Mouse (Mus musculus) embryonic facial prominence, embryonic 10.5 days (tissue): ENCODE data around the gene Olfr1480. TPM values are rescaled to one million over a fixed set of nuclear protein-coding genes. Genes with fewer than 3 reads are reported as not detected.

Experiments used
- DNase-seq: peaks from one replicate; pipeline ENCODE4 v3.0.0-alpha.2; 2017; ENCODE audit warnings: low spot score
- H3K27ac ChIP-seq: fragments of 300-500 bp; sonication (generic); replicated peaks from 2 replicates; pipeline ENCODE4 v1.5.1; 2016; ENCODE audit warnings: mild to moderate bottlenecking
- H3K27me3 ChIP-seq: fragments of 300-500 bp; sonication (generic); replicated peaks from 2 replicates; pipeline ENCODE4 v1.6.1; 2016; ENCODE audit warnings: low read depth, mild to moderate bottlenecking; ENCODE audit not compliant: poor library complexity, severe bottlenecking
- H3K36me3 ChIP-seq: fragments of 300-500 bp; sonication (generic); replicated peaks from 2 replicates; pipeline ENCODE4 v1.6.1; 2016; ENCODE audit warnings: mild to moderate bottlenecking, moderate library complexity
- H3K4me1 ChIP-seq: fragments of 300-500 bp; sonication (generic); 2 replicates; pipeline ENCODE4 v1.6.1; 2016
- H3K4me3 ChIP-seq: fragments of 300-500 bp; sonication (generic); 2 replicates; pipeline ENCODE4 v1.5.1; 2016; ENCODE audit warnings: mild to moderate bottlenecking, moderate library complexity
- H3K9me3 ChIP-seq: fragments of 300-500 bp; sonication (generic); 2 replicates; pipeline ENCODE4 v1.6.1; 2016; ENCODE audit warnings: mild to moderate bottlenecking
- WGBS: fragments of 180-500 bp; shearing (Covaris S2); methylation state at CpG from one replicate; pipeline ENCODE4 v1.1.7; 2016; 5-methylcytosine and 5-hydroxymethylcytosine counted together
- polyA plus RNA-seq: library from polyadenylated mRNA; unstranded; fragments of >200 nt; fragmentation: Nextera tagmentation; extraction: Ambion mirVana; gene quantifications from 2 replicates; pipeline ENCODE4 v1.2.1, GENCODE M21; 2016

Olfr1480 gene
- not detected in 2 replicates for polyA plus RNA-seq

DNA sequence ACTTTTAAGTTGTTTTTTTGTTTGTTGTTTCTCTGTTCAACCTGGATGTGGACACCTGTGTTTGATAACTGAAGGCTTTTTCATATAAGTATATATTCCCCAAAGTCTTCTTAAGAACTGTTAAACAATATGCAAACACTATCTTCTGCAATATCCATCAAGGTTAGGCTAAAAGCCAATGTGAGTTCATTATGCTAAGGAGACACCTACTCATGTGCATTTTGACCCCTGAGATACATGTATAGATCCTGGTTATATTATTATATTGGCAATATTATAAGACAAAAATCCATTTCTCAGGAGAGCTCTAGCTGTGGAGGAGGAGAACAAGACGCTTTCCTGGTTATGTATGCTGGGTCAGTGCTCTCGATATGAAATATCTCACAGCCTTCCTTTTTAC, at the start of gene Olfr1480:
Olfr1480 (plus strand) TSS at position 301 of the 400 bp plus-strand sequence.
- no peak within 1 kb of the TSS for H3K27ac ChIP-seq
- H3K4me3 ChIP-seq = no peak within 1 kb of the TSS
- H3K4me1 ChIP-seq = no peaks in the 10 kb centered on the region
- H3K36me3 ChIP-seq = no peaks in the 10 kb centered on the region
- 83% methylated on average over 2 of the region's 2 CpGs for WGBS
- no peaks in the 10 kb centered on the region for H3K27me3 ChIP-seq
- H3K9me3 ChIP-seq = peaks cover 20% of the 10 kb centered on the region
- DNase-seq = no peak

DNA sequence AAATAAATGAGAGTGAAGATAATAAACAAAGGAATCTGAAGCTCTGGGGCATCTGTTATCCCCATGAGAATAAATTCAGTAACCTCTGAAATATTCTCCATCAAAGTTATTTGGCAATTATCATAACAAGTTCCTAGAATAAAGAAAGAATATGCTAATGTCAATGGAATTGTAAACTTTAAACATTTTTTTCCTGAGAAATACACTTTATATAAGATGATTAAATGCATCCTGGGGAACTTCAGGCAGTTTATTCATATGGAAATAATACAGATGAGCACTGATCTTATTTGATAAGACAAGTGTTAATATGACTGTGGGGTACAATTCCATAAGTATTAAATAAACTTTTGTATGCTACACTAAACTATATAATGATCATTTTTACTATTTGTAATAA, 47.6 kb upstream of the Olfr1480 start, which contains the start of gene Olfr1475:
Olfr1475 (minus strand) TSS at position 101 of the 400 bp plus-strand sequence.
- no peak for DNase-seq
- H3K36me3 ChIP-seq = no peaks in the 10 kb centered on the region
- no peaks in the 10 kb centered on the region for H3K9me3 ChIP-seq
- H3K4me3 ChIP-seq = no peak within 1 kb of the TSS
- no peaks in the 10 kb centered on the region for H3K4me1 ChIP-seq
- no peak within 1 kb of the TSS for H3K27ac ChIP-seq
- H3K27me3 ChIP-seq = no peaks in the 10 kb centered on the region

DNA sequence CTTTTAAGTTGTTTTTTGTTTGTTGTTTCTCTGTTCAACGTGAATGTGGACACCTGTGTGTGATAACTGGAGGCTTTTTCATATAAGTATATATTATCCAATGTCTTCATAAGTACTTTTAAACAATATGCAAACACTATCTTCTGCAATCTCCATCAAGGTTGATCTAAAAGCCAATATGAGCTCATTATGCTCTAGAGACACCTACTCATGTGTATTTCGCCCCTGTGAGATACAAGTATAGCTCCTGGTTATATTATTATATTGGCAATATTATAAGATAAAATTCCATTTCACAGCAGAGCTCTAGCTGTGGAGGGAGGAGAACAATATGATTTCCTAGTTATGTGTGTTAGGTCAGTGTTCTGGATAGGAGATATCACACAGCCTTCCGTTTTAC, 27.5 kb upstream of the Olfr1480 start, which contains the start of gene Olfr1477:
Olfr1477 (plus strand) TSS at position 301 of the 400 bp plus-strand sequence.
- WGBS = 78% methylated on average over 3 of the region's 3 CpGs
- H3K9me3 ChIP-seq = peaks cover 21% of the 10 kb centered on the region
- DNase-seq = no peak
- no peaks in the 10 kb centered on the region for H3K27me3 ChIP-seq
- no peaks in the 10 kb centered on the region for H3K36me3 ChIP-seq
- no peak within 1 kb of the TSS for H3K27ac ChIP-seq
- no peaks in the 10 kb centered on the region for H3K4me1 ChIP-seq
- no peak within 1 kb of the TSS for H3K4me3 ChIP-seq

Other genes starting within 250 kb of the Olfr1480 start
- not detected in 2 replicates for gene Olfr1465, start 212.4 kb upstream of the Olfr1480 start, polyA plus RNA-seq
- gene Olfr1466, start 189.1 kb upstream of the Olfr1480 start, polyA plus RNA-seq = not detected in 2 replicates
- gene Olfr1467, start 165.7 kb upstream of the Olfr1480 start, polyA plus RNA-seq = not detected in 2 replicates
- not detected in 2 replicates for gene Olfr1469, start 120.1 kb upstream of the Olfr1480 start, polyA plus RNA-seq
- gene Olfr1471, start 84.5 kb upstream of the Olfr1480 start, polyA plus RNA-seq = not detected in 2 replicates
- not detected in 2 replicates for gene Olfr1472, start 71.8 kb upstream of the Olfr1480 start, polyA plus RNA-seq
- gene Olfr1474, start 58.3 kb upstream of the Olfr1480 start, polyA plus RNA-seq = not detected in 2 replicates
- gene Olfr1475, start 47.7 kb upstream of the Olfr1480 start, polyA plus RNA-seq = not detected in 2 replicates
- not detected in 2 replicates for gene Olfr1477, start 27.4 kb upstream of the Olfr1480 start, polyA plus RNA-seq
- not detected in 2 replicates for gene Olfr1484, start 55.6 kb downstream of the Olfr1480 start, polyA plus RNA-seq
- gene Olfr1487, start 89.5 kb downstream of the Olfr1480 start, polyA plus RNA-seq = not detected in 2 replicates
- gene Olfr1489, start 103.7 kb downstream of the Olfr1480 start, polyA plus RNA-seq = not detected in 2 replicates
- gene Olfr1490, start 123.2 kb downstream of the Olfr1480 start, polyA plus RNA-seq = not detected in 2 replicates
- gene Olfr1491, start 169.4 kb downstream of the Olfr1480 start, polyA plus RNA-seq = not detected in 2 replicates
- not detected in 2 replicates for gene Olfr1493-ps1, start 195.4 kb downstream of the Olfr1480 start, polyA plus RNA-seq
- gene Olfr1494, start 211.8 kb downstream of the Olfr1480 start, polyA plus RNA-seq = not detected in 2 replicates
- not detected in 2 replicates for gene Olfr1495, start 236.7 kb downstream of the Olfr1480 start, polyA plus RNA-seq
- not detected in 2 replicates for gene Olfr1496, start 250.0 kb downstream of the Olfr1480 start, polyA plus RNA-seq